In the genomic region with DNA sequence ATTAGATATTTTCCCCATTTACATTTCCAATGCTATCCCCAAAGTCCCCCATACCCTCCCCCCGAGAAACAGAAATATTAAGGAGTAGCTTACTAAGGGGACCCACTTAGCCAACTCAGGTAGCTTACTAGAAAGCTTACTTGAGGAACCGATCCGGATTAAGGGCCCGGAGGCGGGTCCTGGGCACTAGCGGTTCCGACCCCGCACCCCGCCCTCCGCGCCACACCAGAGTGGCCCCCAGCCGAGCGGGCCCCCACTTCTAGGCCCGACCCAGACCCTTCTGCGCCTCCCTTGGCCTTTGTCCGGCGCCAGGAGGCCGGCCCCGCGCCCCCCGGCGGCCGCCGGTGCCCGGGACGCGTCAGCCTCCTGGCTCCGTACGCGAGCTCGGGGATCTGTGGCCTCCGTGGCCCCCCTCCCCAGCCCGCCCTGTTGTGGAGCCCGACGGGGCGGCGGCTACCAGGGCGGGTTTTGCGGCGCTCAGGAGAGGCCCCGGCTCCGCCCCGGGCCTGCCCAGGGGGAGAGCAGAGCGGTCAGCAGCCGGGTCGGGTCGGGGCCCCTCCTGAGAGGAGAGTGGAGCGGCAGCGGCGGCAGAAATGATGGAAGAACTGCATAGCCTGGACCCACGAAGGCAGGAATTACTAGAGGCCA, we compare ENCODE assay signal across 8 mouse cellular contexts.
DNase-seq lines count a peak whose midpoint lies in the region; ATAC-seq and TF ChIP-seq lines count a peak whose summit lies in the region.
"Not testable (repeated sequence)": the region's sequence is repeated elsewhere in the genome, so short reads cannot be mapped to it uniquely, and the experiment has no call there.

No protein-coding gene starts in this region.

- peak; percentile 28 for DNase-seq in adrenal gland, postnatal 25 days
- DNase-seq in forebrain, embryonic 11.5 days (ENCODE audit: low spot score), result peak; percentile 50
- peak; percentile 31 for DNase-seq in limb, embryonic 11.5 days (ENCODE audit: low spot score)
- DNase-seq in lung, postnatal 0 days (ENCODE audit: low spot score), result not testable (repeated sequence)
- DNase-seq in yolk sac, embryonic 10.5 days (ENCODE audit: low spot score), result peak; percentile 8

- not testable (repeated sequence) for TF ChIP-seq EP300 in lung, postnatal 0 days (IDR thresholded peaks at IDR 0.05)

- H3K36me3 ChIP-seq in forebrain, embryonic 11.5 days (ENCODE audit: control insufficient read depth, insufficient read depth, low read length); heart, embryonic 12.5 days; hindbrain, embryonic 16.5 days (ENCODE audit: control insufficient read depth, insufficient read depth, low read length); limb, embryonic 11.5 days (ENCODE audit: control insufficient read depth, insufficient read depth, low read length); lung, postnatal 0 days (ENCODE audit: insufficient read depth, low read length); neural tube, embryonic 15.5 days: not testable (repeated sequence)

- ATAC-seq in forebrain, embryonic 11.5 days (replicated peaks; ENCODE audit: low FRiP score), result peak; percentile 95
- ATAC-seq in heart, embryonic 12.5 days (ENCODE audit: insufficient number of reproducible peaks, low FRiP score), result peak; percentile 95
- peak; percentile 94 for ATAC-seq in hindbrain, embryonic 16.5 days
- peak; percentile 93 for ATAC-seq in limb, embryonic 11.5 days (ENCODE audit: insufficient number of reproducible peaks, low FRiP score, low TSS enrichment, low read depth)
- ATAC-seq in lung, postnatal 0 days, result peak; percentile 78
- peak; percentile 93 for ATAC-seq in neural tube, embryonic 15.5 days (ENCODE audit: low FRiP score)

- not testable (repeated sequence) for H3K27me3 ChIP-seq in forebrain, embryonic 11.5 days (ENCODE audit: control insufficient read depth, insufficient read depth, low read length); heart, embryonic 12.5 days (replicated peaks); hindbrain, embryonic 16.5 days (replicated peaks; ENCODE audit: control insufficient read depth, insufficient read depth, low read length); limb, embryonic 11.5 days (ENCODE audit: control insufficient read depth, insufficient read depth, low read length); lung, postnatal 0 days (replicated peaks; ENCODE audit: insufficient read depth, low read length); neural tube, embryonic 15.5 days (replicated peaks)

- 0 out of 2 replicates have a peak overlapping the region, but pooled peaks have one; percentile 35 for H3K9ac ChIP-seq in forebrain, embryonic 11.5 days (ENCODE audit: low read length)
- peak overlapping the region; percentile 48 for H3K9ac ChIP-seq in heart, embryonic 12.5 days
- peak overlapping the region; percentile 59 for H3K9ac ChIP-seq in hindbrain, embryonic 16.5 days (ENCODE audit: low read depth, low read length)
- H3K9ac ChIP-seq in limb, embryonic 11.5 days (ENCODE audit: low read length), result peak overlapping the region; percentile 53; the same call in 1 of the 2 replicates
- not testable (repeated sequence) for H3K9ac ChIP-seq in lung, postnatal 0 days (replicated peaks; ENCODE audit: low read depth)
- 0 out of 2 replicates have a peak overlapping the region, but pooled peaks have one; percentile 30 for H3K9ac ChIP-seq in neural tube, embryonic 15.5 days (replicated peaks)

- H3K9me3 ChIP-seq in forebrain, embryonic 11.5 days (ENCODE audit: control insufficient read depth, low read length); heart, embryonic 12.5 days (replicated peaks); hindbrain, embryonic 16.5 days (ENCODE audit: control insufficient read depth, low read length); limb, embryonic 11.5 days (ENCODE audit: control insufficient read depth, low read length); lung, postnatal 0 days (ENCODE audit: low read length); neural tube, embryonic 15.5 days (replicated peaks): not testable (repeated sequence)

- H3K4me3 ChIP-seq in forebrain, embryonic 11.5 days (ENCODE audit: low read depth, low read length), result peak overlapping the region; percentile 31
- peak overlapping the region; percentile 44 for H3K4me3 ChIP-seq in heart, embryonic 12.5 days
- H3K4me3 ChIP-seq in hindbrain, embryonic 16.5 days (ENCODE audit: low read length), result peak overlapping the region; percentile 42
- peak overlapping the region; percentile 31 for H3K4me3 ChIP-seq in limb, embryonic 11.5 days (ENCODE audit: low read depth, low read length)
- not testable (repeated sequence) for H3K4me3 ChIP-seq in lung, postnatal 0 days (ENCODE audit: low read depth, low read length)
- peak overlapping the region; percentile 34 for H3K4me3 ChIP-seq in neural tube, embryonic 15.5 days (replicated peaks)

- H3K4me2 ChIP-seq in forebrain, embryonic 11.5 days (ENCODE audit: low read depth, low read length, severe bottlenecking), result peak overlapping the region; percentile 41
- H3K4me2 ChIP-seq in heart, embryonic 12.5 days, result peak overlapping the region; percentile 68
- peak overlapping the region; percentile 57 for H3K4me2 ChIP-seq in hindbrain, embryonic 16.5 days (ENCODE audit: low read length)
- H3K4me2 ChIP-seq in limb, embryonic 11.5 days (ENCODE audit: low read depth, severe bottlenecking), result peak overlapping the region; percentile 47
- H3K4me2 ChIP-seq in lung, postnatal 0 days (replicated peaks; ENCODE audit: low read depth, low read length), result peak overlapping the region; percentile 32; the same call in 1 of the 2 replicates
- peak overlapping the region; percentile 53 for H3K4me2 ChIP-seq in neural tube, embryonic 15.5 days

- not testable (repeated sequence) for TF ChIP-seq CTCF in lung, postnatal 0 days (IDR thresholded peaks at IDR 0.05)

- WGBS in forebrain, embryonic 11.5 days, result 4% methylated on average over 27 of the region's 51 CpGs
- WGBS in heart, embryonic 12.5 days, result 5% methylated on average over 50 of the region's 51 CpGs
- WGBS in hindbrain, embryonic 16.5 days, result 10% methylated on average over 28 of the region's 51 CpGs
- 9% methylated on average over 27 of the region's 51 CpGs for WGBS in limb, embryonic 11.5 days
- 10% methylated on average over 30 of the region's 51 CpGs for WGBS in lung, postnatal 0 days
- WGBS in neural tube, embryonic 15.5 days, result 8% methylated on average over 49 of the region's 51 CpGs

- H3K27ac ChIP-seq in forebrain, embryonic 11.5 days (ENCODE audit: low read depth, low read length); heart, embryonic 12.5 days (ENCODE audit: poor library complexity, severe bottlenecking); hindbrain, embryonic 16.5 days (ENCODE audit: low read depth, low read length); limb, embryonic 11.5 days (replicated peaks; ENCODE audit: low read depth, low read length); lung, postnatal 0 days (ENCODE audit: low read length); neural tube, embryonic 15.5 days (replicated peaks): not testable (repeated sequence)

- H3K4me1 ChIP-seq in forebrain, embryonic 11.5 days (replicated peaks; ENCODE audit: control insufficient read depth, insufficient read depth, low read length); heart, embryonic 12.5 days (replicated peaks); hindbrain, embryonic 16.5 days (ENCODE audit: control insufficient read depth, insufficient read depth, low read depth, low read length); limb, embryonic 11.5 days (ENCODE audit: control insufficient read depth, insufficient read depth, low read length); lung, postnatal 0 days (ENCODE audit: insufficient read depth, low read depth, low read length); neural tube, embryonic 15.5 days: not testable (repeated sequence)
